Mouse (Mus musculus): ENCODE data around the gene Lgi1.

Lgi1 gene

GRCm38 (mm10) chr19:38263829-38264504 lies 369 bp upstream of the Lgi1 start:
- no peak for DNase-seq (ENCODE audit: low spot score)

GRCm38 (mm10) chr19:38265767-38266166 lies 1.4 kb downstream of the Lgi1 start:
- DNase-seq (ENCODE audit: low spot score) = no peak

DNA sequence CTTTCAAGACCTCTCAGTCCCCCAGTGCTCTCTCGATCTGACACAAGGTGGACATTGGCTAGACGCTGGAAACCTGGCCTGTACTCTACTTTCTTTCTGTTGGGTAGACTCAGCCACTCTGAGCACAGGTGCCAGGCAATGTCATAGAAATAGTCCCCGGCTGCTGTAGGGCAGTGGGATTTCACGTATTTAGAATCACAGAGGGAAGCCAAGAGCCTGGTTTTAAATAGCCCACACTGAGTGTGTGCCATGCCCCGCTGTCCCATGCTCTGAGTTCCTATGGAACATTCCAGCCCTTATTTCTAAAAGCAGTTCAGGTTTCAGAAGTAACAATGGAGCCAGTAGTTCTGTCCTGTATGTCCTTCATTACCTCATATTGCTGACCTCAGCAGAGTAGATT lies 3.1 kb downstream of the Lgi1 start:
- DNase-seq (ENCODE audit: low spot score) = no peak

DNA sequence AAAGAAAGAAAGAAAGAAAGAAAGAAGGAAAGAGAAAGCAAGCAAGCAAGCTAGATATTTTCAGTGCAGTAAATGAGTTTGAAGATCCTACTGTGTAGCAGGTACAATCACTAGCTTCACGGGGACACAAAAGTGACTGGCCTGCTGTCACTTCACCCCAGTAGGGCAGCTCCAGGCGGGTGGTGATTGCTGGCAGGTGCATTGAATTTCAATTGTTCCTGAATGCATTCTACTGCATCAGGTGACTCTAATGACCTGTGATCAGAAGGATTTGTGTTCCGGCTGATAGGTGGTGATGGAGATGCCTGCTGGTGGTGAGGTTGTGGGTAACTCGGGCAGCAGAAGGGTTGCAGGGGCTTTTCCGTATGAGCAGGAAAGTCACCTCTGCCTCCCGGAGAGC lies 6.7 kb downstream of the Lgi1 start:
- no peak for DNase-seq (ENCODE audit: low spot score)

DNA sequence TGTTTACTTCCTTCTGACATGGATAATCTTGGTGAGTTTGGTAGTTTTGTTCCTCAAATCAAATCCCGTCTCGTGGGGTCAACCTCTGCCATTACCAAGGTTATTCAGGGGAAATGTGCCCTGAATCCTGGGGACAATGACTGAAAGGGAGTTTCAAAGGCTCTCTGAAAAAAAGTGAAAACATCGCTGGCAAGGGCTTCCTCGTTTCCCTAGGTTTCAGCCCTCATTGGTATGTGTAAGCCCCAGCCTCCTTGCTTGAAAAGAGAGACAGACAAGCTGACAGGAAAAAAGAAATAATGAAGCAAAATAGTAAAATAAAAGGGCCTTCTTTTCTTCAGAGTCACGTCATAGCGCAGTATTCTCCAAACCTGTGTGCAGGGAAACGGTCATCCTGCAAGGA lies 9.5 kb downstream of the Lgi1 start:
- DNase-seq (ENCODE audit: low spot score) = no peak

DNA sequence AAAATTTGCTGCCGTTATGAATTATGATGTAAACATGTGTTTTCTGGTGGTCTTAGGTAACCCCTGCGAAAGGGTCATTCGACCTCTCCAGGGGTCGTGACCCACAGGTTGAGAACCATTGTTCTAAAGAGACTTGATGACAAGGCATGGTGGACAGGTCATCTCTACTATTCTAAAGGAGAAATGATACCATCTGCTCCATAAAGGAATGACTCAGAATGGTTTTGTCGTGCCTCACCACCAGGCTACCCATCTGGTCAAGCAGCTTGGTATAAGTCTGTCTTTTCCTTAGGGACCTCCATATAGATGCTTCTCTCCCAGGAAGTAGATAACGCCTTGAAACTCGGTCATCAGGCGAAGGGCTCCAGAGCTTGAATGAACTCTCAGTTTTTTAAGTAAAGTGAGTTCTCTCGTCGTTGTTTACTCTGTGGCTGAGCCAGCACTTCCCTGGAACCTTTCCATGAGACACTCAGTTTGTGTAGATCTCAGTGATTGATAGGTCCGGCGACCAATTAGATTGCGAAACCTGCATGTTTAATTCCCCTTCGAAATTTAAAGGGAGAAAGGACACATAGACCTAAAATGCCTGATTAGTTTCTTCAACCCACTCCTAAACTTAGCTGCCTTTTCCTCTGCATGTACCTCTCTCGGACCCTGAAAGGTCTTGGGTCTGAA lies 10.5 kb downstream of the Lgi1 start:
- no peak for DNase-seq (ENCODE audit: low spot score)

GRCm38 (mm10) chr19:38276226-38276625 lies 11.9 kb downstream of the Lgi1 start:
- DNase-seq (ENCODE audit: low spot score) = no peak

GRCm38 (mm10) chr19:38280242-38280641 lies 15.9 kb downstream of the Lgi1 start:
- DNase-seq (ENCODE audit: low spot score) = no peak

- DNase-seq (ENCODE audit: low spot score) = no peak
Observed at GRCm38 (mm10) chr19:38282407-38282806, 18.1 kb downstream of the Lgi1 start.

DNA sequence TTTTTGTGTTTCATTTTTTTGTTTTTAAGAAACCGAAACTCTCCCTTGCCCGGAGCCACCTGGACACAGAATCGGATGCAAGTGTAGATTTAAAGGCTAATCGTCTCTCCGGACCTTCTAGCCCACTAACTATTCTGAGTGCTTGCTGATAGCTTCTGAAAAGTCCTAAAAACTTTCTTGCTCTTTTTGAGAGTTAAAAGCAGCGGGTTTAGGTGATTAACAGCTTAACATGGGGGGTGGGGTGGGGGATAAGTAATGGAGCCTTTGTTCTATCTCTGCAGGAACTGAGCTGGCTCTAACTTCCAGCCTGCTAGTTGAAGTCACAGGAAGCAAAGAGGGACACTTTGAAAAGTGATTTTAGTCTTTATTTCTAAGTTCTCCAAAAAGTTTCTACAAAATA lies 24.2 kb downstream of the Lgi1 start:
- no peak for DNase-seq (ENCODE audit: low spot score)

- peak; percentile 58 for DNase-seq (ENCODE audit: low spot score)
Observed at GRCm38 (mm10) chr19:38291432-38291831, 27.1 kb downstream of the Lgi1 start.

DNA sequence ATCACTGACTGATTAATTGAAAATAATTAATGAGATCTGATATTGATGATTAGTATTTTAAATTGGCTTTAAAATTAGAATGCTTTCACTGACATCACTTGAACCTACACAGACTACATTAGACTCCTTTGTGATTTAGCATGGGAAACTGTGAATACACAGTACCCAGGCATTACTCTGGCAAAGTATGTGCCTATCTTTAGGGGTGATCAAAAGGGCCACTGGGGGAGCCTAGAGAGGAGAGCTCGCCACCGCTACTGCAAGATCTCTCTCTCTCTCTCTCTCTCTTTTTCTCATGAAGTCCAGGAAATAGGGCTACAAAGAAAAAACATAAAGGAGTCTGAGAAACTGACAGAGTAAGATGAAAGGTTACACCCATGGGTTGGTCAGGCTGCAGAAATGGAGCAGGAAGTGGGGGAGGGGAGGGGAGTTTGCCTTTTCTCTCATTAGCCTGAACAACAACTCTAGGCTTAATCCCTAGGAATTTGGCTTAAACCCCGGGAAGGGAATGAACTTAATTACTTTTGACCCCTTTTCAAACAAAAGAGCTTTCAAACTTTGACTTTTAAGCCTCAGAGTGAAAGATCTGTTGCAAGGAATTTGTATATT lies 33.8 kb downstream of the Lgi1 start:
- no peak for DNase-seq (ENCODE audit: low spot score)

DNA sequence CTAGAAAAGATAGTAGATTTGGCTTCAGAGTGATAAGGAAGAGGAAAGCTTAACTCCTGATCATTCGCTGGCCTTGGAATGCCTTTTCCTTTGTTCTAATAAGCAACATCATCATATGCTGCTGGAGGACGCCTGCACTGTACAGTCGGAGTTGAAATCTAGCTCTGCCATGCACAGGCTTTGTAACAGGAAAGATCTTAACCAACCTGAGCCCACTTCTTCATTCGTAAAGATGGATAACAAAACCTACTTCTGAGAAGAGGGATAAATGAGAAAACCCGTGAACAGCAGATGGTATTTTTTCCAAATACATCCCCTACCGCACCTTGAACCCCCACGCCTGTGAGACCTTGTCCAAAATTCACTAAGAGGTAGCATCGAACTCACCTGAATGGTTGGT lies 43.8 kb downstream of the Lgi1 start:
- no peak for DNase-seq (ENCODE audit: low spot score)

- no peak for DNase-seq (ENCODE audit: low spot score)
Observed at GRCm38 (mm10) chr19:38315099-38315498, 50.8 kb downstream of the Lgi1 start.

- no peak for DNase-seq (ENCODE audit: low spot score)
Observed at GRCm38 (mm10) chr19:38316602-38317313, 52.4 kb downstream of the Lgi1 start.

GRCm38 (mm10) chr19:38318308-38318707 lies 54.0 kb downstream of the Lgi1 start:
- no peak for DNase-seq (ENCODE audit: low spot score)

DNA sequence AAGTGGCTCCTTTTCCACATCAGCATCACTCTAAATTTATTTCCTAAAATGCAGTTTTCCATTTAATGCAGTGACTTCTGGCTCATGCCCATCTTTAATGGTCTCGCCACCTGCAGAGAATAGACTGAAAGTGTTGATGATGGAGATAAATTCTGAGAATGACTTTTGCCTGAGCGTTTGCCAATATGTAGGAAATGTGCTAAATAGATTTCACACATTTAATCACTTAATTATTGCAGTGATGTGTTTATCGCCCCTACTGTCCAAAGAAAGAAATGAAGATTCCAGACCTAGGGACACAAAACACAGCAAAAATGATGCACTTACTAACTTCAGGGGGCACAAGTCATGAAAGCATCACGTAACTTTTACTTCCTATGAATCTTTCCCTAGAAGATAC lies 54.8 kb downstream of the Lgi1 start:
- no peak for DNase-seq (ENCODE audit: low spot score)

DNA sequence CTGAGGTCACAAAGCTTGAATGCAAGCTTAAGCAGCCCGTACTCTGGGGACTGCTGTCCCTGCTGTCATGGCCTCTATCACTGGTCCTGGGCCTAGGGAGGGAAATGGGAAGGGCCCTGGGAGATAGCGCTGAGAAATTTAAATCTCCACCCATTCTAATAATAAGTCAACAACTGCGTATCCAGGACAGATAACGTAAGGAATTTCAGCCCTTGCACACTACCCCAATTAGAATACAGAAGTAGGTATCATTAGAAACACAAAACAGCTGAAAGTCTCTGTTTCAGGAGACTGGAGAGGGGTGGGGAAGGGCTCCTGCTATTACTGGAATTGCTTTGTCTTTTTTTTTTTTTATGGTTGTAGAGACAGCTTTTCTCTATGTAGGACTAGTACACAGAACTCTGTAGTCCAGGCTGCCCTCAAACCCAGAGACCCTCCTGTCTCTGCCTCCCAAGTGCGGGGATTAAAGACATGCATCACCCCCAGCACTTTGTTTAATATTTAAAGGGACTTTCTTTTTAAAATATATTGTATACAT lies 56.4 kb downstream of the Lgi1 start:
- DNase-seq (ENCODE audit: low spot score) = no peak

GRCm38 (mm10) chr19:38323726-38324125 lies 59.4 kb downstream of the Lgi1 start:
- no peak for DNase-seq (ENCODE audit: low spot score)

DNA sequence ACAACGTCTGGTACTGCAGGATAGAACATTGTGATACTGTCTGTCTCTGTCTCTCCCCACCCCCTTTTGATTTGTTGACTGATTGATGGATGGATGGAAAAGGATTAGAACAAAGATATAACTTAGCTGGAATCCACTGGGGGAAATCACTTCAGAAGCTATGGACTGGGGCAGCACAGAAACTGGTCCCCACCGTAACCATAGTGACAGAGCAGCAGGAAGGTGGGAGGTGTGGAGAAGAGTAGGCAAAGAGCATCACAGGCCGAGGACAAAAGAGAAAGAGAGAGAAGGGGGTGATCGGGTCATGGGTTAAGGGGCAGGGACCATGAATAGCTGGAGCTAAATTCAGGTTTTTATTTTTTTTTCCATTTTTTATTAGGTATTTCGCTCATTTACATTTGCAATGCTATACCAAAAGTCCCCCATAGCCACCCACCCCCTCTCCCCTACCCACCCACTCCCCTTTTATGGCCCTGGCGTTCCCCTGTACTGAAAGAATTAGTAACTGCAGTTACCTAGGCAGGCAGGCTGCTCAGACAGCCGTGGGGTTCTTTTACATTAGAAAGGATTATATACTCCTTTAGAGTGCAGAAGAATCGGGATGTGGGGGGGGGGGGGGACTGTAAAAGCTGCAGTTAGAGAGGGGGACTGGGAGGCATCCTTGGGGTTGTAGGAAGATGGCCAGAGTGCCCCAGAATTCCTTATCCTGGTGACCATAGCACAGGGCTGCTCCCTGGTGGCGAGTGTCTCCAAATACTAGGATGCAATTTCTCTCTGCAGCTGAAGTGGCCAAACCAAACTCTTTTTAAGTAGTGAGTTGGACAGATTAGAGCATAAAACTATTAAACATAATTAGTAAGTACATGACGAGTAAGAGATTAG lies 60.1 kb downstream of the Lgi1 start:
- no peak for DNase-seq (ENCODE audit: low spot score)

- no peak for DNase-seq (ENCODE audit: low spot score)
Observed at GRCm38 (mm10) chr19:38325029-38325398, 60.7 kb downstream of the Lgi1 start.

- DNase-seq (ENCODE audit: low spot score) = no peak
Observed at GRCm38 (mm10) chr19:38325854-38326253, 61.5 kb downstream of the Lgi1 start.
